Mouse (Mus musculus) heart, embryonic 12.5 days (tissue): ENCODE data around the gene Hist1h2af. TPM values are rescaled to one million over a fixed set of nuclear protein-coding genes. Genes with fewer than 3 reads are reported as not detected.

Source experiments
- microRNA-seq: library from miRNA; unstranded; fragments of <30 nt; microRNA quantifications from one replicate; pipeline ENCODE4, GENCODE M21; 2017
- polyA plus RNA-seq: library from polyadenylated mRNA; unstranded; fragments of >200 nt; fragmentation: Nextera tagmentation; extraction: Ambion mirVana; gene quantifications from 2 replicates; pipeline ENCODE4 v1.2.1, GENCODE M21; 2016

Gene Hist1h2af
- polyA plus RNA-seq, 1 experiment from 2014 or later: 2.7 TPM

Small RNA genes lying within 50 kb of the gene (microRNA-seq; reads per million reads assigned to microRNA genes)
- gene Gm44297 (not detected), gene Gm44359 (not detected), gene Gm44394 (not detected), gene n-TStga1 (0.94 reads per million)

Other genes with a start within 250 kb of the Hist1h2af start
- 43.0 and 46.7 TPM in 2 replicates for gene Zfp322a, start 164.7 kb upstream of the Hist1h2af start, polyA plus RNA-seq
- 8.1 and 8.9 TPM in 2 replicates for gene Abt1, start 110.0 kb upstream of the Hist1h2af start, polyA plus RNA-seq
- gene Btn1a1, start 68.0 kb upstream of the Hist1h2af start, polyA plus RNA-seq: 2.6 and 2.9 TPM in 2 replicates
- gene Btn2a2, start 45.0 kb upstream of the Hist1h2af start, polyA plus RNA-seq: 0.45 and 0.58 TPM in 2 replicates
- gene Hist1h4h, start 2.9 kb upstream of the Hist1h2af start, polyA plus RNA-seq: 4.4 and 5.2 TPM in 2 replicates
- gene Hist1h3g, start 1.5 kb downstream of the Hist1h2af start, polyA plus RNA-seq: 3.9 and 4.0 TPM in 2 replicates
- gene Hist1h2bh, start 9.5 kb downstream of the Hist1h2af start, polyA plus RNA-seq: 0.26 and 0.28 TPM in 2 replicates
- 0.32 and 0.36 TPM in 2 replicates for gene Hist1h3f, start 10.1 kb downstream of the Hist1h2af start, polyA plus RNA-seq
- 0.95 TPM in 1 of 2 replicates, not detected in the other for gene Hist1h4f, start 17.7 kb downstream of the Hist1h2af start, polyA plus RNA-seq
- gene Hist1h1d, start 19.4 kb downstream of the Hist1h2af start, polyA plus RNA-seq: 0.21 and 0.26 TPM in 2 replicates
- 1.7 and 2.1 TPM in 2 replicates for gene Hist1h3e, start 28.5 kb downstream of the Hist1h2af start, polyA plus RNA-seq
- 40.3 and 45.8 TPM in 2 replicates for gene Hist1h2ae, start 37.3 kb downstream of the Hist1h2af start, polyA plus RNA-seq
- gene Hist1h2bg, start 37.5 kb downstream of the Hist1h2af start, polyA plus RNA-seq: 4.5 and 4.8 TPM in 2 replicates
- 1.5 and 2.0 TPM in 2 replicates for gene Hist1h2bf, start 40.3 kb downstream of the Hist1h2af start, polyA plus RNA-seq
- 1.1 and 2.3 TPM in 2 replicates for gene Hist1h2ad, start 40.5 kb downstream of the Hist1h2af start, polyA plus RNA-seq
- gene Hist1h3d, start 41.9 kb downstream of the Hist1h2af start, polyA plus RNA-seq: 1.4 and 1.6 TPM in 2 replicates
- gene Hist1h4d, start 47.7 kb downstream of the Hist1h2af start, polyA plus RNA-seq: 43.5 and 46.9 TPM in 2 replicates
- gene Hist1h2be, start 87.2 kb downstream of the Hist1h2af start, polyA plus RNA-seq: 1.2 and 2.0 TPM in 2 replicates
- 10.6 and 11.6 TPM in 2 replicates for gene Hist1h1e, start 88.7 kb downstream of the Hist1h2af start, polyA plus RNA-seq
- 0.70 and 0.78 TPM in 2 replicates for gene Hist1h2ac, start 150.0 kb downstream of the Hist1h2af start, polyA plus RNA-seq
- gene Hist1h2bc, start 150.3 kb downstream of the Hist1h2af start, polyA plus RNA-seq: 43.6 and 49.5 TPM in 2 replicates
- not detected in 2 replicates for gene Hist1h1t, start 161.9 kb downstream of the Hist1h2af start, polyA plus RNA-seq
- 2.7 and 3.5 TPM in 2 replicates for gene Hist1h4c, start 164.5 kb downstream of the Hist1h2af start, polyA plus RNA-seq
- gene Hfe, start 176.9 kb downstream of the Hist1h2af start, polyA plus RNA-seq: 10.5 and 13.2 TPM in 2 replicates
- 36.5 and 41.9 TPM in 2 replicates for gene Hist1h1c, start 204.9 kb downstream of the Hist1h2af start, polyA plus RNA-seq
- 3.0 and 5.1 TPM in 2 replicates for gene Hist1h3c, start 211.7 kb downstream of the Hist1h2af start, polyA plus RNA-seq
- 0.88 and 1.4 TPM in 2 replicates for gene Hist1h2bb, start 212.8 kb downstream of the Hist1h2af start, polyA plus RNA-seq
- 16.7 and 20.9 TPM in 2 replicates for gene Hist1h2ab, start 217.2 kb downstream of the Hist1h2af start, polyA plus RNA-seq
- 3.4 and 3.5 TPM in 2 replicates for gene Hist1h3b, start 218.4 kb downstream of the Hist1h2af start, polyA plus RNA-seq
- 2.1 and 2.3 TPM in 2 replicates for gene Hist1h4b, start 223.1 kb downstream of the Hist1h2af start, polyA plus RNA-seq
- not detected in 2 replicates for gene Hist1h4a, start 227.3 kb downstream of the Hist1h2af start, polyA plus RNA-seq
- 1.7 and 3.5 TPM in 2 replicates for gene Hist1h3a, start 228.5 kb downstream of the Hist1h2af start, polyA plus RNA-seq
- 0.54 and 1.4 TPM in 2 replicates for gene Hist1h1a, start 229.8 kb downstream of the Hist1h2af start, polyA plus RNA-seq
- gene Trim38, start 236.0 kb downstream of the Hist1h2af start, polyA plus RNA-seq: 0.13 TPM in 1 of 2 replicates, not detected in the other